Mouse (Mus musculus) lung, embryonic 14.5 days (tissue): ENCODE measurements around the gene Slc44a5. TPM values are rescaled to one million over a fixed set of nuclear protein-coding genes. Genes with fewer than 3 reads are reported as not detected.

Experiments
- ATAC-seq: fragments of 200-750 bp; cut with Nextera tagmentation; 2 replicates; pipeline ENCODE4 v1.8.0; 2017; ENCODE audit warnings: mild to moderate bottlenecking, moderate TSS enrichment, moderate library complexity; ENCODE audit not compliant: insufficient read depth
- DNase-seq: peaks from one replicate; pipeline ENCODE4 v3.0.0-alpha.2; 2015
- H3K27ac ChIP-seq: fragments of 300-500 bp; sonication (generic); 2 replicates; pipeline ENCODE4 v1.5.1; 2014; ENCODE audit warnings: low read depth, mild to moderate bottlenecking, moderate library complexity
- H3K27me3 ChIP-seq: fragments of 300-500 bp; sonication (generic); 2 replicates; pipeline ENCODE4 v1.6.1; 2014; ENCODE audit warnings: low read length, control low read depth; ENCODE audit not compliant: insufficient read depth
- H3K36me3 ChIP-seq: fragments of 300-500 bp; sonication (generic); 2 replicates; pipeline ENCODE4 v1.6.1; 2014; ENCODE audit warnings: control low read depth; ENCODE audit not compliant: insufficient read depth
- H3K4me1 ChIP-seq: fragments of 300-500 bp; sonication (generic); 2 replicates; pipeline ENCODE4 v1.6.1; 2014; ENCODE audit warnings: antibody characterized with exemption, control low read depth; ENCODE audit not compliant: insufficient read depth
- H3K4me2 ChIP-seq: fragments of 300-500 bp; sonication (generic); 2 replicates; pipeline ENCODE4 v1.6.1; 2014; ENCODE audit warnings: mild to moderate bottlenecking
- H3K4me3 ChIP-seq: fragments of 300-500 bp; sonication (generic); 2 replicates; pipeline ENCODE4 v1.5.1; 2014; ENCODE audit warnings: low read depth, low read length
- H3K9ac ChIP-seq: fragments of 300-500 bp; sonication (generic); 2 replicates; pipeline ENCODE4 v1.6.1; 2014
- H3K9me3 ChIP-seq: fragments of 300-500 bp; sonication (generic); 2 replicates; pipeline ENCODE4 v1.6.1; 2016; ENCODE audit warnings: low read depth, low read length, control low read depth
- CTCF ChIP-seq: IDR thresholded peaks from 2 replicates; pipeline ENCODE4 v1.5.1; 2016; ENCODE audit warnings: antibody characterized with exemption, low read depth
- WGBS: fragments of 180-500 bp; shearing (Covaris S2); extraction: QIAGEN DNeasy Blood & Tissue Kit; methylation state at CpG from one replicate; pipeline ENCODE4 v1.1.7; 2014; 5-methylcytosine and 5-hydroxymethylcytosine counted together
- polyA plus RNA-seq: library from polyadenylated mRNA; unstranded; fragments of >200 nt; fragmentation: Nextera tagmentation; extraction: Ambion mirVana; gene quantifications from 2 replicates; pipeline ENCODE4 v1.2.1, GENCODE M21; 2014

Gene Slc44a5
- polyA plus RNA-seq, 1 experiment from 2014 or later: 0.29 TPM

DNA sequence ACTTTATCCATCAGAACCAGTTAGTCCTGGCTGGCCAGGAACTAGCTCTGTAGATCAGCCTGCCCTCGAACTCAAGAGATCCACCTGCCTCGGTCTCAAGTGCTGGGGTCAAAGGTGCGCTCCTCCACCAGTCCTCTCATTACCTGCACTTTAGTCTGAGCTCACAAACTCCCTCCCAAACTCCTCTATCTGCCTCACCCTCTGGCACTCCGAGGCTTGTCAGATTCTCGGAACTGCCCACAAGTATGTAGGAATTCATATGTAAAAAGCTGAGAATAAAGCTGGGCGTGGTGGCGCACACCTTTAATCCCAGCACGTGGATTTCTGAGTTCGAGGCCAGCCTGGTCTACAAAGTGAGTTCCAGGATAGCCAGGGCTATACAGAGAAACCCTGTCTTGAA, 32.8 kb upstream of the Slc44a5 start:
- 92% methylated on average over 9 of the region's 9 CpGs for WGBS
- Histone ChIP-seq H3K4me1 (peaks cover 5% of the 10 kb centered on the region; the same call in 1 of the 2 replicates), H3K4me3 (no peak overlapping the region), H3K27ac (no peak overlapping the region), H3K36me3 (peaks cover 31% of the 10 kb centered on the region), H3K9ac (no peak overlapping the region), H3K27me3 (no peaks in the 10 kb centered on the region), H3K9me3 (no peaks in the 10 kb centered on the region), H3K4me2 (no peak overlapping the region)
- DNase-seq: no peak
- ATAC-seq: no peak
- no peak for TF ChIP-seq CTCF

DNA sequence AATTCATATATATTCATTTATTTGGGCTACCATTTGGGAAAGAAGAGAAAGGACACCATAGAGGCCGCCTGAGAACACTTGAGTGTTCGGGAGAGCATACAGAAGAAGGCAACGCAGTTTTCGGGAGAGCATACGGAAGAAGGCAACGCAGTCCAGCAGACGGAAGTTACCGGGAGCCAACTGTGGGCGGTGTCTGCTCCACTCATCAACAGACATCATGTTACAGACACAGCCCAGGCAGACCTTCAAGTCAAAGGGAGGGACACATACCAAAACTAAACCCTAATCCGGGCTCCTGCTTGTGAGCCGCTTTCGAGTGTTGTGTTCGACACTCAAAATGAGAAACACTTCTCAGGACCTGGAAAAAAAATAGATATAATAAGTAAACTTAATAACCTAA, 31.6 kb upstream of the Slc44a5 start:
- Histone ChIP-seq H3K9me3 (no peaks in the 10 kb centered on the region), H3K36me3 (peaks cover 22% of the 10 kb centered on the region), H3K4me3 (no peak overlapping the region), H3K4me2 (no peak overlapping the region), H3K27me3 (no peaks in the 10 kb centered on the region), H3K9ac (no peak overlapping the region), H3K27ac (no peak overlapping the region), H3K4me1 (peaks cover 5% of the 10 kb centered on the region; the same call in 1 of the 2 replicates)
- WGBS: 93% methylated on average over 13 of the region's 13 CpGs
- TF ChIP-seq CTCF: no peak
- ATAC-seq: no peak
- no peak for DNase-seq

DNA sequence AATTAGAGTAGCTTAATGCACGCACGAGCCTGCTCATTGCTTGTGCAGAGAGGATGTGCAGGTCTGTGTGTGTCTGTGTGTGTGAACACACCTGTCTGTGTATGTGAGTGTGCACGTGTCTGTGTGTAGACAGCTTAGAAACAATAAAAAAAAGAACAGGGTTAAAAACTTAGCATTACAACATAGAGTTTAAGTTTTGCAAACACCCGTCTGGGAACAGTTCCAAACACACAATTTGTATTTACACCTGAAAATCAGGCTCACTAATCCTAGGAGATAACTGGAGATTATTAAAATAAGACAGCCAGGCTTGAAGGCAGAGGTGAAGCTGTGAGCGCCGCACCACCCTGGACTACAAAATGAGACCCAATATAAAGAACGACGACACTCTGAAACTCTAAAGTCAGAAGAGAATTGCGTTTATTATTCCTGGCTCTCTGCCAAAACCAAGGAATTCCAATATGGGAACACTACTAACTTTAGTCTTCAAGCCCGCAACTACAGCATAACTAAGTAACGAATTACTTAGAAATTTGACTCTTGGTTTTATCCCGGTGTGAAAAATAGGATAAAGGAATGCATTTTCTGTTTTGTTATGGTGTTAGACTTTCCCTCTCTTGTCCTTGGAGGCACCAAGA, 30.1 kb upstream of the Slc44a5 start:
- H3K27me3 ChIP-seq: no peaks in the 10 kb centered on the region
- no peak for TF ChIP-seq CTCF
- H3K4me3 ChIP-seq: peak overlapping the region; percentile 80
- H3K36me3 ChIP-seq: peaks cover 8% of the 10 kb centered on the region
- ATAC-seq (no peak), DNase-seq (peak; percentile 84)
- 14% methylated on average over 12 of the region's 12 CpGs for WGBS
- H3K9ac ChIP-seq: peak overlapping the region; percentile 69
- no peaks in the 10 kb centered on the region for H3K9me3 ChIP-seq
- peak overlapping the region; percentile 85 for H3K4me2 ChIP-seq
- peak overlapping the region; percentile 87; the same call in 1 of the 2 replicates for H3K27ac ChIP-seq
- peaks cover 5% of the 10 kb centered on the region; the same call in 1 of the 2 replicates for H3K4me1 ChIP-seq

DNA sequence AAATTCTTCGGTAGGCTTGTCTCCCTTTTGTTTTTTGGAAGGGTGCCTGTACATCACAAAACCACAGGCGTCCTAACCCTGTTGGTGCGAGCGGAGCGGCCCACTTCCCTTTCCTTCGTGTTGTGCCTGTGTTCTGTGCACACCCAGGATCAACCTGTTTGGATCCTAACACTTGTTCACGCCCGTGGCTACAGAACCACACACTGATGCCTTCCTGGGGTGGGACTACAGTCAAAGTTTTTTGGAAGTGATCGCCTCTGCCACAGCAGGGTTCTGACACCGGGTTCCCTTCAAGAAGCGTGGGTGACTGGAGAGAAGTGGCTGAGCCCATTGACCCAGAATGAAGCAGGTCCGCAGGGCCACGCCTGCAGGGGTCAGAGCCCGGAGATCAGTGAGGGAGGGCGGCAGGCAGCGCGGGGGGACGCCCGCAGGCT, 29.3 kb upstream of the Slc44a5 start:
- DNase-seq: no peak
- peak; percentile 76 for ATAC-seq
- WGBS: 0% methylated on average over 19 of the region's 19 CpGs

DNA sequence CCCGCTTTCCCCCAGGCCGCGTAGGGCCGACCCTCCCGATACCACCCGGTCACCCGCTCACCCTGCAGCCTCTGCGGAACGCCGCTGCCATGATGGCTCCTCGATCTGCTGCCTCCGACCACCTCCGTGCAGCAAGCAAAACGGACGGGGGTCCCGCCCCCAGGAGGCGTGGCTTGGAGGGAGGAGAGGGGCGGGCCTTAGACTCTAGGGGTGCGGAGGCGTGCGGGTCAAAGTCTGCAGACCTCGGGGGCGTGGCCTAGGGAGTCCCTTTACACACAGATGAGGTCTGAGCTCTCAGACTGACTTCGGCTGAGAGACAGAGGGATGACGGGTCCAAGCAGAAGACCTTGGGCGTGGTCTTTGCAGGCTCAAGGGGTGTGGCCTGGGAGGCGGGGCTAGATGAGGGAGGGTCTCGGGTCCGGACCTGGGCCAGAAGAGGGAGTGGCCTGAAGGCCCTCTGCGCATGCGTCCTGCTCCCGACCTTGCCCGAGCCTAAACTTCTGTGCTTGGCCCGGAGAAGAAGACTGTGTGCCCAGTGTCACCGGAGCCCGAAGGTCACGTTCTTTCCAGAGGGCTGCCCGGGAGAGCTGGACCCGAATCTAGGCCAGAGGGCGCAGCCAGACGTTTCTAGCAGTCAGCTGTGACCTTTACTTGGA, 28.8 kb upstream of the Slc44a5 start, which contains the start of gene Acadm:
Gene Acadm, minus strand, starts transcription at position 298 of the 656 bp plus-strand sequence.
- Histone ChIP-seq H3K9me3 (no peaks in the 10 kb centered on the region), H3K4me1 (peaks cover 5% of the 10 kb centered on the region; the same call in 1 of the 2 replicates), H3K27me3 (no peaks in the 10 kb centered on the region), H3K27ac (peak within 1 kb of the TSS; percentile 87), H3K4me2 (peak within 1 kb of the TSS; percentile 85), H3K4me3 (peak within 1 kb of the TSS; percentile 80), H3K36me3 (peaks cover 4% of the 10 kb centered on the region; the same call in 1 of the 2 replicates), H3K9ac (peak within 1 kb of the TSS; percentile 69)
- under 1% methylated on average over 41 of the region's 41 CpGs for WGBS
- ATAC-seq: peak; percentile 97
- no peak for TF ChIP-seq CTCF
- peak; percentile 98 for DNase-seq

More for the DNA sequence above, 29.3 kb upstream of the Slc44a5 start:
- H3K27me3 ChIP-seq: no peaks in the 10 kb centered on the region
- H3K4me3 ChIP-seq: peak overlapping the region; percentile 80
- peak overlapping the region; percentile 69 for H3K9ac ChIP-seq
- peaks cover 5% of the 10 kb centered on the region; the same call in 1 of the 2 replicates for H3K4me1 ChIP-seq
- TF ChIP-seq CTCF: no peak
- peak overlapping the region; percentile 87 for H3K27ac ChIP-seq
- no peaks in the 10 kb centered on the region for H3K9me3 ChIP-seq
- H3K36me3 ChIP-seq: peaks cover 4% of the 10 kb centered on the region; the same call in 1 of the 2 replicates
- peak overlapping the region; percentile 85 for H3K4me2 ChIP-seq

DNA sequence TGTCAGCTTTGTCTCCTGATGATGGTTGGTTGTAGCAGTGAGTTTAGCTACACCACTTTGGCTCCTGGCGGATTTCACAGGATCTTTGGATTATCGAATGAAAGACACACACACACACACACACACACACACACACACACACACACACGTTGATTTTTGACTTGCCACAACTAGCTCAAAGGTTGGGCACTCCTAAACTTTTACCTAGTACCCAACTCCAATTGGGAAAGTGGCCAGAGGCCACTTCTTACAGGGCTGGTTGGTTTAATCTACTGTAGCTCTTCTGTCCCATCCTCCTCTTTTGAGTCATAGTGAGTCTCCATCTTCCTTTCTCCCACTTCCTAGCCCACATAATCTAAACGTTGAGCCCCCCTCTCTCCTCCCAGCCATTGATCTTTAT, 26.0 kb upstream of the Slc44a5 start:
- H3K4me2 ChIP-seq: no peak overlapping the region
- H3K36me3 ChIP-seq: no peaks in the 10 kb centered on the region
- peaks cover 5% of the 10 kb centered on the region; the same call in 1 of the 2 replicates for H3K4me1 ChIP-seq
- no peak overlapping the region for H3K27ac ChIP-seq
- no peak for ATAC-seq
- 55% methylated on average over 4 of the region's 4 CpGs for WGBS
- H3K27me3 ChIP-seq: no peaks in the 10 kb centered on the region
- no peak for TF ChIP-seq CTCF
- H3K9ac ChIP-seq: no peak overlapping the region
- no peak for DNase-seq
- H3K4me3 ChIP-seq: no peak overlapping the region
- H3K9me3 ChIP-seq: no peaks in the 10 kb centered on the region

DNA sequence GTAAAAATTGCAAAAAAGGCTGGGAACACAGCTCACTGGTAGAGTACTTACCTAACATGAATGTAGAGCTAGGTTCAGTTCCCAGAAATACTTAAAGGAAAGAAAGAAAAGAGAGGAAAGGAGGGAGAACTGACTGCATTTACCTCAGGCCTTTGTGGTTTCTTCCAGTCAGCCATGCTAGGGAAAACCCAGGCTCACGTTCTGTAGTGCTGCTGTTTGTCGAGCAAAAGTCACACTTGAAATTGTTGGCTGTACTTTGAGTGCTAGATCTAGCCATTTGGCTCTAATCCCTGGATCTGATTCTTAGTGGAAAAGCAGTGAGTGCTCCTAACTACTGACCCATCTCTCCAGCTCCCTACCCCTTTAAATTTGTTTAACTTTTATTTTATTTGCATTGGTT, 25.1 kb upstream of the Slc44a5 start:
- ATAC-seq (no peak), DNase-seq (no peak)
- Histone ChIP-seq H3K4me3 (no peak overlapping the region), H3K9me3 (no peaks in the 10 kb centered on the region), H3K27me3 (no peaks in the 10 kb centered on the region), H3K36me3 (no peaks in the 10 kb centered on the region), H3K4me1 (no peaks in the 10 kb centered on the region), H3K27ac (no peak overlapping the region), H3K9ac (no peak overlapping the region), H3K4me2 (no peak overlapping the region)
- WGBS: 60% methylated on average over 2 of the region's 2 CpGs
- no peak for TF ChIP-seq CTCF
